Mouse (Mus musculus): Measurements from ENCODE around the gene Yju2. TPM values are rescaled to one million over a fixed set of nuclear protein-coding genes. Genes with fewer than 3 reads are reported as not detected.

Yju2 gene
- polyA plus RNA-seq, 1 experiment from 2014 or later, result 11.4 TPM

- peaks cover 8% of the 10 kb centered on the region for H3K27me3 ChIP-seq
- H3K4me2 ChIP-seq, result peak overlapping the region; percentile 97
- 0 out of 2 replicates have a peak, but pooled peaks cover 6% of the 10 kb centered on the region for H3K36me3 ChIP-seq
- H3K4me3 ChIP-seq (replicated peaks), result peak overlapping the region; percentile 77
- H3K9ac ChIP-seq, result peak overlapping the region; percentile 75
- H3K4me1 ChIP-seq (replicated peaks), result peaks cover 42% of the 10 kb centered on the region
- DNase-seq (peak; percentile 89), ATAC-seq (ENCODE audit: low read depth) (peak; percentile 90)
- WGBS (ENCODE audit: insufficient replicate concordance), result 1% methylated on average over 62 of the region's 62 CpGs
- peak overlapping the region; percentile 81 for H3K27ac ChIP-seq
- H3K9me3 ChIP-seq (replicated peaks), result no peaks in the 10 kb centered on the region
Measured at GRCm38 (mm10) chr17:56009088-56009961, 50.4 kb downstream of the Yju2 start.

GRCm38 (mm10) chr17:56009962-56010240, 51.0 kb downstream of the Yju2 start:
- DNase-seq (no peak), ATAC-seq (ENCODE audit: low read depth) (no peak)
- WGBS (ENCODE audit: insufficient replicate concordance), result 56% methylated on average over 2 of the region's 2 CpGs
- Histone ChIP-seq H3K4me3 (replicated peaks) (peak overlapping the region; percentile 77), H3K4me2 (peak overlapping the region; percentile 97), H3K4me1 (replicated peaks) (peaks cover 42% of the 10 kb centered on the region), H3K27me3 (peaks cover 8% of the 10 kb centered on the region), H3K9ac (peak overlapping the region; percentile 75), H3K27ac (no peak overlapping the region), H3K9me3 (replicated peaks) (no peaks in the 10 kb centered on the region), H3K36me3 (peaks cover 9% of the 10 kb centered on the region; the same call in 1 of the 2 replicates)

- Histone ChIP-seq H3K4me1 (replicated peaks) (peaks cover 42% of the 10 kb centered on the region), H3K4me2 (peak overlapping the region; percentile 97), H3K9ac (no peak overlapping the region), H3K36me3 (peaks cover 12% of the 10 kb centered on the region), H3K9me3 (replicated peaks) (no peaks in the 10 kb centered on the region), H3K27me3 (peaks cover 6% of the 10 kb centered on the region), H3K27ac (no peak overlapping the region), H3K4me3 (replicated peaks) (peak overlapping the region; percentile 77)
- ATAC-seq (ENCODE audit: low read depth), result no peak
- 61% methylated on average over 14 of the region's 14 CpGs for WGBS (ENCODE audit: insufficient replicate concordance)
- no peak for DNase-seq
Measured at GRCm38 (mm10) chr17:56010255-56010654, 51.4 kb downstream of the Yju2 start.

GRCm38 (mm10) chr17:56010681-56011080, 51.8 kb downstream of the Yju2 start:
- Histone ChIP-seq H3K9me3 (replicated peaks) (no peaks in the 10 kb centered on the region), H3K27me3 (peaks cover 3% of the 10 kb centered on the region; the same call in 1 of the 2 replicates), H3K4me2 (peak overlapping the region; percentile 97; the same call in 1 of the 2 replicates), H3K4me3 (replicated peaks) (no peak overlapping the region), H3K27ac (no peak overlapping the region), H3K9ac (no peak overlapping the region), H3K4me1 (replicated peaks) (peaks cover 42% of the 10 kb centered on the region), H3K36me3 (peaks cover 17% of the 10 kb centered on the region)
- 3% methylated on average over 9 of the region's 9 CpGs for WGBS (ENCODE audit: insufficient replicate concordance)
- DNase-seq (peak; percentile 68), ATAC-seq (ENCODE audit: low read depth) (no peak)

- Histone ChIP-seq H3K36me3 (peaks cover 24% of the 10 kb centered on the region), H3K27ac (no peak overlapping the region), H3K4me1 (replicated peaks) (peaks cover 36% of the 10 kb centered on the region), H3K27me3 (peaks cover 3% of the 10 kb centered on the region; the same call in 1 of the 2 replicates), H3K9ac (no peak overlapping the region), H3K4me3 (replicated peaks) (no peak overlapping the region), H3K4me2 (no peak overlapping the region), H3K9me3 (replicated peaks) (no peaks in the 10 kb centered on the region)
- DNase-seq, result no peak
- WGBS (ENCODE audit: insufficient replicate concordance), result 79% methylated on average over 7 of the region's 7 CpGs
- no peak for ATAC-seq (ENCODE audit: low read depth)
Measured at GRCm38 (mm10) chr17:56011441-56011840, 52.5 kb downstream of the Yju2 start.

- no peak overlapping the region for H3K4me3 ChIP-seq (replicated peaks)
- H3K4me2 ChIP-seq, result no peak overlapping the region
- H3K27me3 ChIP-seq, result peaks cover under 1% of the 10 kb centered on the region; the same call in 1 of the 2 replicates
- DNase-seq (no peak), ATAC-seq (ENCODE audit: low read depth) (no peak)
- peaks cover 6% of the 10 kb centered on the region for H3K4me1 ChIP-seq (replicated peaks)
- no peaks in the 10 kb centered on the region for H3K9me3 ChIP-seq (replicated peaks)
- H3K27ac ChIP-seq, result no peak overlapping the region
- WGBS (ENCODE audit: insufficient replicate concordance), result 85% methylated on average over 9 of the region's 9 CpGs
- no peak overlapping the region for H3K9ac ChIP-seq
- H3K36me3 ChIP-seq, result peaks cover 63% of the 10 kb centered on the region
Measured at GRCm38 (mm10) chr17:56015293-56015692, 56.4 kb downstream of the Yju2 start.

- peaks cover 66% of the 10 kb centered on the region for H3K36me3 ChIP-seq
- H3K9ac ChIP-seq, result no peak overlapping the region
- no peak for ATAC-seq (ENCODE audit: low read depth)
- H3K27ac ChIP-seq, result no peak overlapping the region
- 77% methylated on average over 8 of the region's 8 CpGs for WGBS (ENCODE audit: insufficient replicate concordance)
- no peak for DNase-seq
- H3K4me3 ChIP-seq (replicated peaks), result no peak overlapping the region
- H3K9me3 ChIP-seq (replicated peaks), result no peaks in the 10 kb centered on the region
- no peak overlapping the region for H3K4me2 ChIP-seq
- no peaks in the 10 kb centered on the region for H3K27me3 ChIP-seq
- H3K4me1 ChIP-seq (replicated peaks), result 0 out of 2 replicates have a peak, but pooled peaks cover 3% of the 10 kb centered on the region
Measured at GRCm38 (mm10) chr17:56016382-56016781, 57.5 kb downstream of the Yju2 start.

GRCm38 (mm10) chr17:56016793-56017785, 58.2 kb downstream of the Yju2 start:
- Histone ChIP-seq H3K4me3 (replicated peaks) (no peak overlapping the region), H3K36me3 (peaks cover 66% of the 10 kb centered on the region), H3K9me3 (replicated peaks) (no peaks in the 10 kb centered on the region), H3K4me2 (no peak overlapping the region), H3K4me1 (replicated peaks) (peaks cover 8% of the 10 kb centered on the region), H3K9ac (no peak overlapping the region), H3K27ac (no peak overlapping the region), H3K27me3 (no peaks in the 10 kb centered on the region)
- 82% methylated on average over 15 of the region's 15 CpGs for WGBS (ENCODE audit: insufficient replicate concordance)
- no peak for ATAC-seq (ENCODE audit: low read depth)
- no peak for DNase-seq

- WGBS (ENCODE audit: insufficient replicate concordance), result 95% methylated on average over 7 of the region's 7 CpGs
- peaks cover 73% of the 10 kb centered on the region for H3K36me3 ChIP-seq
Measured at GRCm38 (mm10) chr17:56017848-56018247, 58.9 kb downstream of the Yju2 start.

More at GRCm38 (mm10) chr17:56017848-56018247, 58.9 kb downstream of the Yju2 start:
- Histone ChIP-seq H3K4me1 (replicated peaks) (peaks cover 16% of the 10 kb centered on the region), H3K27ac (no peak overlapping the region), H3K4me3 (replicated peaks) (no peak overlapping the region), H3K4me2 (no peak overlapping the region), H3K9me3 (replicated peaks) (no peaks in the 10 kb centered on the region), H3K27me3 (no peaks in the 10 kb centered on the region), H3K9ac (no peak overlapping the region)
- no peak for DNase-seq
- no peak for ATAC-seq (ENCODE audit: low read depth)
